Mouse (Mus musculus): ENCODE results near the gene Arl10. TPM values are rescaled to one million over a fixed set of nuclear protein-coding genes. Genes with fewer than 3 reads are reported as not detected.

The Arl10 gene
- polyA plus RNA-seq (2012; rRNA removed) = 38.6 and 40.7 TPM in 2 replicates

GRCm38 (mm10) chr13:54574854-54575481, at the start of gene Arl10:
Arl10 (plus strand) TSS chr13:54575015.

GRCm38 (mm10) chr13:54565201-54565581, 9.6 kb upstream of the Arl10 start, which contains the start of gene 4833439L19Rik:
4833439L19Rik (minus strand) TSS chr13:54565435.

GRCm38 (mm10) chr13:54589996-54590951, 15.5 kb downstream of the Arl10 start, which contains the start of the genes Nop16 and Higd2a:
Nop16 (minus strand) TSS chr13:54590090.
Higd2a (plus strand) TSS chr13:54590207.

GRCm38 (mm10) chr13:54610972-54611754, 36.3 kb downstream of the Arl10 start, which contains the start of gene Cltb:
Cltb (minus strand) TSS chr13:54611344.

GRCm38 (mm10) chr13:54621155-54621932, 46.5 kb downstream of the Arl10 start, which contains the start of gene Faf2:
Faf2 (plus strand) TSS chr13:54621784.

Other genes with a start within 250 kb of the Arl10 start
- 16.3 and 19.6 TPM in 2 replicates for gene Cplx2, start 203.7 kb upstream of the Arl10 start, polyA plus RNA-seq (2012; rRNA removed)
- gene Thoc3, start 106.2 kb upstream of the Arl10 start, polyA plus RNA-seq (2012; rRNA removed) = 79.3 and 88.9 TPM in 2 replicates
- 11.6 and 12.0 TPM in 2 replicates for gene Simc1, start 71.2 kb upstream of the Arl10 start, polyA plus RNA-seq (2012; rRNA removed)
- gene 4833439L19Rik, start 9.6 kb upstream of the Arl10 start, polyA plus RNA-seq (2012; rRNA removed) = 111 and 117 TPM in 2 replicates
- 10.4 and 12.2 TPM in 2 replicates for gene Nop16, start 15.1 kb downstream of the Arl10 start, polyA plus RNA-seq (2012; rRNA removed)
- gene Higd2a, start 15.2 kb downstream of the Arl10 start, polyA plus RNA-seq (2012; rRNA removed) = 57.0 and 95.4 TPM in 2 replicates
- gene Cltb, start 36.3 kb downstream of the Arl10 start, polyA plus RNA-seq (2012; rRNA removed) = 36.0 and 38.9 TPM in 2 replicates
- gene Faf2, start 46.8 kb downstream of the Arl10 start, polyA plus RNA-seq (2012; rRNA removed) = 21.5 and 24.4 TPM in 2 replicates
- gene Rnf44, start 118.9 kb downstream of the Arl10 start, polyA plus RNA-seq (2012; rRNA removed) = 295 and 422 TPM in 2 replicates
- 0.18 and 0.26 TPM in 2 replicates for gene Cdhr2, start 126.4 kb downstream of the Arl10 start, polyA plus RNA-seq (2012; rRNA removed)
- 0.91 and 1.1 TPM in 2 replicates for gene Gprin1, start 174.9 kb downstream of the Arl10 start, polyA plus RNA-seq (2012; rRNA removed)
- 0.16 TPM in 1 of 2 replicates, not detected in the other for gene Sncb, start 191.6 kb downstream of the Arl10 start, polyA plus RNA-seq (2012; rRNA removed)
- gene Eif4e1b, start 209.0 kb downstream of the Arl10 start, polyA plus RNA-seq (2012; rRNA removed) = 19.3 and 22.6 TPM in 2 replicates
- 16.9 and 18.2 TPM in 2 replicates for gene Tspan17, start 214.4 kb downstream of the Arl10 start, polyA plus RNA-seq (2012; rRNA removed)